Mouse (Mus musculus): ENCODE results near the gene Rasgef1c.

- TF ChIP-seq POLR2A (IDR thresholded peaks at IDR 0.05; ENCODE audit: low read depth, low read length), result no peak
- TF ChIP-seq CTCF (IDR thresholded peaks at IDR 0.05; ENCODE audit: borderline replicate concordance, insufficient read depth, low read length), result no peak
Observed at GRCm38 (mm10) chr11:49863926-49864325, 37.7 kb upstream of the Rasgef1c start.
